Mouse (Mus musculus) cerebellum, adult 2 months (tissue): ENCODE data around the gene Kazn.

Experiments used
- CTCF ChIP-seq: fragments of 200-500 bp; IDR thresholded peaks from 2 replicates; pipeline ENCODE4 v1.5.1; 2011; ENCODE audit warnings: low read depth, mild to moderate bottlenecking, control low read depth, low read length, moderate library complexity, borderline replicate concordance; ENCODE audit not compliant: insufficient read depth
- POLR2A ChIP-seq: fragments of 200-500 bp; IDR thresholded peaks from 2 replicates; pipeline ENCODE4 v1.6.1; 2011; ENCODE audit warnings: low read length, control low read depth, borderline replicate concordance; ENCODE audit not compliant: insufficient read depth

DNA sequence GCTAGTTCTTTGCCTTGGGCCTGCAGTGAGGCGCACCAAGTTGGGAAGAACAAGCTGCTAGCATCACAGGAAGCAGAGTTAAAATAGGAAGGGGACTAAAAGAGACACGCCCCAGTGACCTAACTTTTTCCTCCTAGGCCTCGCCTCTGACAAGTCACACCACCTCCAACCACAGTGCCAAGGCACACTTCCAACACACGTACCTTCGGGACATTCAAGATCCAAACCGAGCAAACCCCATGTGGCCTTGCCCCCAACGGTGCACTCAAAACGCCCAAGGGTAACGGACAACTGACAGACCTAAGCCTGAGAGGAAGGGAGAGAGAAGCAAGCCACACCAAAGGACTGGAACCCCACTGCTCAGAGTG lies 53.7 kb downstream of the Kazn start:
- TF ChIP-seq CTCF, result no peak
- TF ChIP-seq POLR2A, result no peak
